8 mouse cellular contexts compared by ENCODE assay signal in the genomic region with DNA sequence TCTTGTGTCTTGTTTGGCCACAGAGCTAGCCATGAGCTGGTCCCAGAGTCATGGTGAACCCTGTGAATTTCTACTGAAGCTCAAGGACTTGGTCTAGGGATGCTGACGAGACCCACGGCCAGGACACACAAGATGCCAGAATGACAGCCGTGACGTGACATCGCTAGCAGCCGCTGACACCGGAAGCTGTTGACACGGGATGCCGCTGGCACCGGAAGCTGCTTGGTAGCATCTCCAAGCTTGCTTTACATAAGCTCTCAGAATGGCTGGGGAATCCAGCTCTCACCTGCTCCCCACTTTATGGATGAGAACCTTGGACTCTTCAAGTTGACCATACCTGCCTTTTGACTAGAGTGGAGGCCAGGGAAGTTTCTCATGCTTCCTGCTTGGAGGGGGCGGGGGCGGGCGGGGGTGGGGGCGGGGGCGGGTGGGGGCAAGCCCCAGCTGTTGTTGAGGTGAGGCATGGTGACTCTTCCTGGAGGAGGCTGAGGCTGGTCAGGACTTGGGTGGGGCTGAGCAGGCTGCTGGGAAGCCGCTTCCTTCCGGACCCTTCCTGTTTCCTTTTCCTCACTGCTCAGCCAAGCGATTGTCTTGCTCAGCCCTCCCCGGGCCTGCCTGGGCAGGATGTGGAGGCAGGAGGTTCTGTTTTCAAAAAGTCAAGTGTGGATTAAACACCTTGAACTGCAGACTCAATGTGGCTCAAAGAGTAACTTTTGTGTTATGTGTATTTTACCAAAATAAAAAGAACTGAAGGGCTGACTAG. TPM values are rescaled to one million over a fixed set of nuclear protein-coding genes. Genes with fewer than 3 reads are reported as not detected.
DNase-seq lines count a peak whose midpoint lies in the region; ATAC-seq lines count a peak whose summit lies in the region.

No protein-coding gene starts in this region.

- no peaks in the 10 kb centered on the region for H3K9me3 ChIP-seq in heart, embryonic 15.5 days (replicated peaks)

- peak; percentile 63; the same call in 1 of the 2 replicates for ATAC-seq in heart, embryonic 15.5 days (replicated peaks; ENCODE audit: insufficient number of reproducible peaks, insufficient read depth, low FRiP score, low read depth)
- ATAC-seq in erythroblast, adult 5-6 weeks (replicated peaks; ENCODE audit: low FRiP score, poor library complexity, severe bottlenecking), result no peak

- no peak overlapping the region for H3K4me3 ChIP-seq in heart, embryonic 15.5 days

- H3K4me2 ChIP-seq in heart, embryonic 15.5 days, result no peak overlapping the region

- peaks cover 18% of the 10 kb centered on the region for H3K4me1 ChIP-seq in heart, embryonic 15.5 days (replicated peaks)

- WGBS in heart, embryonic 15.5 days, result 41% methylated on average over 19 of the region's 19 CpGs

- H3K9ac ChIP-seq in heart, embryonic 15.5 days, result no peak overlapping the region

- no peaks in the 10 kb centered on the region for H3K36me3 ChIP-seq in heart, embryonic 15.5 days

- peak; percentile 30 to 44 for DNase-seq in spleen, postnatal 36 days (ENCODE audit: low spot score in 2 of 2)
- no peak for DNase-seq in spleen, postnatal 4 days (ENCODE audit: low spot score in 2 of 2)
- DNase-seq in kidney, postnatal 10 days, result peak; percentile 74
- peak; percentile 71 to 87 for DNase-seq in lung, postnatal 4 days
- no peak for DNase-seq in embryo, embryonic 10 days (ENCODE audit: low spot score)
- DNase-seq in layer of hippocampus, adult 9-10 months (ENCODE audit: low spot score), result no peak

- peak overlapping the region; percentile 79 for H3K27ac ChIP-seq in heart, embryonic 15.5 days

- no peaks in the 10 kb centered on the region for H3K27me3 ChIP-seq in heart, embryonic 15.5 days

RNA-seq across cellular contexts. Expression of a gene that starts 47.2 kb away (rescaled TPM):
- polyA plus RNA-seq in heart, embryonic 15.5 days (2015; fragmentation: Nextera tagmentation; extraction: Ambion mirVana), result 1.1 and 1.5 TPM in 2 replicates
- not detected in 2 replicates for total RNA-seq in erythroblast, adult 5-6 weeks (2015; ENCODE audit: low replicate concordance)
- not detected in 2 replicates for total RNA-seq in erythroblast, adult 5-6 weeks (2017; ENCODE audit: low replicate concordance)

Comparison
In these comparisons a context has a peak if more than half of its experiments do, and no peak if none do; other contexts are left out.
1. DNase-seq: peak in spleen, postnatal 36 days (2 of 2), kidney, postnatal 10 days (single experiment) and lung, postnatal 4 days (2 of 2); none in spleen, postnatal 4 days (0 of 2), embryo, embryonic 10 days (single experiment) and layer of hippocampus, adult 9-10 months (single experiment).